Mouse (Mus musculus): ENCODE data around the gene Ripor2. TPM values are rescaled to one million over a fixed set of nuclear protein-coding genes. Genes with fewer than 3 reads are reported as not detected.

Gene Ripor2
- total RNA-seq, 1 experiment from 2014 or later: 3.4 TPM

DNA sequence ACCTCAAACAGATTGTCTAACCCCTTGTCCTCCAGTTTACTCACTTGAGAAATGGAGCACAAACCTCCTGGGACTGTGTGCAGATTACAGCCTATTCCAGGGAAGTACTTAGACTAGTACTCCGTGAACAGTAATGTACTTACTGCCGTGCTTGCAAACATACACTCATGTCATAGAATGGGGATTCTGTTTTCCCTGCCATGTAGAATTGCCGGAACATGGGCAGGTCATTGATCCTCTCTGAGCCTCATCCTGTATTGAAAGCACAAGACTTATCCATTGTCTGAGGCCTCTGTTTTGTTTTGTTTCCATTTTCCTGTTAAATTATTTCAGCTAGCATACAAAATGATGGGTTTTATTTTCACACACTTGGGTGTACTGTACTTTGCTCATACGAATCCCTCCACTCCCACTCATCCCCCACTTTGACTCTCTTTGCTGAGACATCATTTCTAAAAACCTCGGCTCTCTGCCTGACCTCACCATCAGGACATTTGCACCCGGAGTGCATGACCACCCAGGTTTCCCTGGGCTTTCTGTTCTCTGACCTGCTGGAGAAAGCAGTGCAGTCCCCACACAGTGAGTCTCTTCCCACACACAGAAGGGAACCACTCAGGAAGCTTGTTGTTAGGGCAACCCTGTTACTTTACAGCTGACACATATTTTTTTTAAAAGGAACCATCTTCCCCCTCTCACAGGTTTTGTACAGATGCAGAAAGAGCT lies 35.2 kb downstream of the Ripor2 start:
- DNase-seq: no peak

DNA sequence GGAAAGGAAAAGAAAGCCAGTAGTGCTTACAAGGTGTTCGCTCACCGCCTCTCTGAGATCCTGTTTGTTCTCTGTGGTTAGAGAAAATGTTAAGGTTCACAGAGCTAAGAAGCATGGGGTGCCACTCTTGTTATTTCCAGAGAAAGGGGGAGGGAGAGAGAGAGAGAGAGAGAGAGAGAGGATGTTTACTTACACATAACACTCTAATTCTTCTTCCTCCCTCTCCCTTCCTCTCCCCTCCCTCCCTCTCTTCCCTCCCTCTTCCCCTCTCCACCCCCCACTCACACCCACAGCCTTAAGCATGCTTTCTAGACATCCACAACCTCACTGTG lies 35.8 kb downstream of the Ripor2 start:
- no peak for DNase-seq

DNA sequence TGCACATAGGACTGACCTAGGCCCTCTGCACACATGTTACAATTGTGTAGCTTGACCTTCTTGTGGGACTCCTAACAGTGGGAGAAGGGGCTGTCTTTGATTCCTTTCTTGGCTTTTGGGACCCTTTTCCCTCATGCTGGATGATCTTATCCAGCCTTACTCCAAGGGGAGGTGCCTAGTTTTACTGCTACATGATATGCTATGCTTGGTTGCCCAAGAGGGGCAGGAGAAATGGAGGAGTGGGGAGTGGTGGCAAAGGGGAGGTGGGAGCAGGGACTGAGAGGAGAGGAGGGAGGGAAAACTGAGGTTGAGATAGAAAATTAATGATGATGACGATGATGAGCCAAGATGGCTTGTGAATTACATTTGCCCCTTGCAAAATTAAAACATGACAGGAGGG lies 37.7 kb downstream of the Ripor2 start:
- DNase-seq: no peak

DNA sequence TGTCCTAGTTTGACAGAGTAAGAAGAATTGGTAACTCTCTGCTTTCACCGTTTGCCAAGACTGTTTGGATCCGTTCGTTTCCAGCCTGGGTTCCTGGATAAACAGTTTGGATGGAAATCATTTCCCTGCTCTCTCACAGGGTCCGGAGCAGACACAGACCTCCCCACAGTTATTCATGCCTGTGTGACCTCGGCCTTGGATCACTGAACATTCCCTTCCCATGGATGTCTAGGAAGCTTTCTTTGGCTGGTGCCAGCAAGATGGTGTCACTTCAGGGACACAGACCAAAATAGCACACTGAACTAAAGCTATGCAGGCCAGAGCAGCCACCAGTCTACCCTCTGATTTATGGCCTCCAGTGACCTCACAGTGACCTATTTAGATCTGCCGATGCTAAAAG lies 38.5 kb downstream of the Ripor2 start:
- DNase-seq: peak; percentile 83

DNA sequence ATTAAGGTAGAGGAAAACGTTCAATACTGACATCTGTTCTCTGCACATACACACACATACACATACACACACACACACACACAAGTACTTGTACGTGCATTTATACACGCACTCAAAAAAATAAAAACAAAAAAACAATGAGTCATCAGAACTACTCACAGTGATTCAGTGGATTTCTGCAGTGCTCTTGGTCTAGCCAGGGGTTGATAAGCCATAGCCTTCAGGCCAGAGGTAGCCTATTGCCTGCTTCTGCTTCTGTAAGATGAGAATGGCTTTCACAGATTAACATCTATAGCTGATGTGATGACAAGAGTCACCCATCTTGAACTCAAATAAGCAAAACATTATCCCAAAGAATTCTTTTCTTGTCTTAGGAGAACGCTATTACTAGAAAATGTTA lies 41.6 kb downstream of the Ripor2 start:
- DNase-seq: no peak

DNA sequence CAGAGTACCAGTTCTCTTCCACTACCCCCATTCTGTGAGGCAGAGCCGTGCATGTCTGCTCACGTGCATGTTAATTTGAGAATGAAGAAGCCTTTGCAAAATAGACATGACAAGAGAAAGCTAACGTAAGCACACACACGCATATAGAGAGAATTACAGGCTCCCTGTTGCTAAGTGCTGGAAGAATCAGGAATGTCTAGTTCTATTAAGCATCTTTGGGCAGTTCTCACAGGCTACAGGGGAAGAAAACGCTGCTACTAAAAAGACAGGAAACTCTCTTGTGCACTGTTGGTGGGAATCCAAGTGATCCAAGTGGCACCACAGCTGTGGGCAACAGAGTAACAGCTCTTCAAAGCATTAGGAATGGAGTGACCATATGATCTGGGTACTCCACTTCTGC lies 43.1 kb downstream of the Ripor2 start:
- no peak for DNase-seq

DNA sequence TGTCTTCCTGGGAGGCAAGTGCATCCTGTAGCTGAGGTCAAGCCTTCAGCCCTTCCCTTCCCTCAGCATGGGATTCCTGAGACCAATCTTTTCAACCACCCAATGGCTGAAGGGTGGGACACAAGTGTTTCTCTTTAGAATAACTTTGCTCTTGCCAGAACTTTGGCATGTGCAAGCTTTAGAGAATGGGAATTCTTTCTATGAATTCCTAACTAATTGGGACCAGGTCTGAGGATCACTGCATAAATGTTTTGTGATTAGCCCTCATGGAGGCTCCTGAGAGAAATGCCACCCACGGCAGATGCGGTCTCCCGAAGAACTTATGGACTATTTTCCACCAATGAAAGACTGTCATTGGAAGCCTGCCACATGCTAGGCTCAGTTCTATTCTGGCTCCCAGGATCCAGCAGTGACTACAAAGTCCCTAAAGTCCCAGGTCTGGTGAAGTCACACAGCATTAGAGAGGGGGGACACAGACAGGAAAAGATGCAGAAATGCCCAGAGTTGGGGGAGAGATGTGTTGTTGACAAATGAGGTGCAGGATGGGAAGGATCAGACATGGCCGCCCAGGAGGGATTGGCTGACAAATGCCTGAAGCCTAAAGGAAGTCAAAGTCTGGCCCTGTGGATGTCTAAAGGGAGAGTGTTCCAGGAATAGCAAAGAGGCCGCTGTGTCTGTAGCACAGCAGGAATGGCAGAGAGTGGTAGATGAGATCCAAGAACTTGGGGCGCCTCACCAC lies 44.9 kb downstream of the Ripor2 start:
- DNase-seq: no peak

DNA sequence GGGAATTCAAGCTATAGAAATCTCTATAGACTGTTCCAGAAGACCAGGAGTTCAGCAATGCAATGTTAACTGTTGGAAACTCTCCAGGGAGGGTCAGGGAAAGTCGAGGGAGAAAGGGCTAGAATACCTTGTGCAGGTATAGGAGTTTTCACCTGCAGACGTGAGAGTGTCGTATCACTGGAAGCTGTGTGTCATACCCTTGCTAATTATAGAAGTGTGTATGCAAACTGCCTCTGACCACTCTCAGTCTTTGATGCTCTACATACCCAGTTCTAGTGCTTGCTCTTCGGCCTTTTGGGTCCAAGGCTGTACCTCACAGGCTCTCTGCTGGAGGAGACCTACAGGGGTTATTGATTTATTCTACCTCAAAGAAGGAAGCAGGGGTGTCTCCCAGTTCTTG lies 46.2 kb downstream of the Ripor2 start:
- DNase-seq: no peak

DNA sequence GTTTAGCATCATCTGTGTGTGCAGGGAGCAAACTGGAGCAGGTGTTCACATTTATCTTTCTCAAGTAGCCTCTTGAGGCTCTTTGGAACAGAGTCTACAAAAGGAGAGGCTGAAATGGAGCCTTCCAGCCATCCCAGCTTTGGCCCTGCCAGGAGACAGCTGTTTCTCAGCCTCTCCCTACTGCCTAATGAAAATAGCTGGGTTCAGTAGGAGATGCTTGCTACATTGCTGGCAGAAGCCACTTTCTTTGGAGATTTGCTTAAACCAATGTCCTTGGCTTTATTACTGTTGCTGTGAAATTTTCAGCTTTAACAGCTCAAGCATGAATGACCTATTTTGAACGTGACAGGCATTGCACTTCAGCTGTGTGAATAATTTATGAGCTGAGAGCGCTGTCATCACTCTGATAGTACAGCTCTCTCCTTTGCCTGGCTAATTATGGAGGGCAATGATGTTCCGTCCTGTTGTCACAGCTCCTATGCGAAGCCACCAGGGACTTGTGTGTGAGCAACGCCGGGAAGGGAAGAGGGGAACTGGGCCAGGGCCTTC lies 47.2 kb downstream of the Ripor2 start:
- no peak for DNase-seq

DNA sequence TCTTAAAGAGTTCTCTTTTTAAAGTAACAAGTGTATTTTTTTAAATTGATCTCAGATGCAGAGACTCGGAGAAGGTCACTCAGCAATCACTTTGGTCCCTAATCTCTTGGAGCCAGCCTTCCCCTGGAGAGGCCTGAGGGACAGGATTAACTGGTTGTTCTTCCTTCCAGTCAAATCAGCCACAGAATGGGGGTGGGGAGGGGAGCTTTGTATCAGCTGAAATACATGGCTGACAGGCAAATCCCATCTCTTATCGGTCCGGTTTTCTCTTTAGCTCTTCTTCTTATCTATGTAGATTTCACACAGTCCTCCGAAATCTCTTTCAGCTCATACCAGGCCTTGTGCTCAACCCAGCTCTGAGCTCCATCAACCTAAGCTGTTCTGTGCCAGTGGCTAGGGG lies 48.4 kb downstream of the Ripor2 start:
- DNase-seq: no peak

DNA sequence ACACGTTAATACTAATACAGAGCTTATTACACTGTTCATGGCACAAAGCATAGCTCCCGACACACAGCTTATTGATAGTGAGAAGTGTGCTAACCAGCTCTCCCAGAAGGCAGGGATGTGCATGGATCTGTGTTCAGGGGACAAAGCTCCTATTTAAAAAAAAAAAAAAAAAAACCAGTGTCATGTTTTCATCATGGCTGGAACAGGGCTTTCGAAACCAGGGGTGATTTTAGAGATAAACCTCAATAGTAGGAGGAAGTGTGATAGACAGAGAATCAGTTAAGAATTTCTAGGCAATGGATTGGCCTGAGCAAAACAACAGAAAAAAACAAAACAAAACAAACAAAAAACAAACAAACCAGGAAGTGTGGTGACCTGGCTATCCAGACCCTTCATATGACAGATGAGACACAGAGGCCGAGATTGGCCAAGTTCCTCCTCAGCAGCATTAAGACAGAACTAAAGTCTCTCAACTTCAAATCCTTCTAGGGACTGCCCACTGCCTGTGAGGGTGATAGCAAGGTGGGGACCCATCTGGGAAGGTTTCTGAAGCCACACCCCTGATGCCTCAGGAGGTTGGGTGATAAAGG lies 51.1 kb downstream of the Ripor2 start:
- DNase-seq: no peak

DNA sequence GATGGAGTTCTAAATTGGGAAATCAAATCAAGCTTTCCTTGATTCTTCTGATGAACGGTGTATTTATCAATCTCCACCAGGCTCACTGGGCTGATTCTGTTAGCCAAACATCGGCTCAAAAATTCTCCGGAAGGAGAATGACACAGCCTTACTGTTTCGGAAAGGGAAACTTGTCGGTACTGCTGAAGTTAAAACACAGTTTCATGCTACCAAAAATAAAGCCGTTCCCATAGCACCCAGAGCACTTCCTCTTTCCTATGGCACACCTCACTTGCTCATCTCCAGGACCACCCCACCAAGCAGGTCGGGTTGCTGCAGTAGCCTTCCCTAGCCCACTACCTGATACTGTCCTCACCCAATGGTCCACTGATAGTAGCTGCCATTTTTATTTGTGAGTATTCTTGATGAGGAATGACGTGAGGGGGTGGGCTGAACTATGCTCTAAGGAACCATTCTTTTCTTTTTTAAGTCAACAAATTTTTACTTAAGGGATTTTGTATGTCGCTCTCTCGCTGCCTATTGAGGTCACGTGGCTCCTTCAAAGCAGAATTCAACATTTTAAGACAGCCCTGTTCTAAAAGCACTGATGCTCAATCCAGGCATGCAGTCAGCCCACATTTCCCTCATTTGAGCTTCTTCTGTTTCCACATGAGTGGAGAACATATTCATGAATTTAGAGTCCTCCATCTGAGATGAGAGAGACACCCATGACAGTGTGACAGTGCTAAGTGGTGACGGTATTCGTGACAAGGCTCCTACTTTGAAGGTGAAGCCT lies 52.5 kb downstream of the Ripor2 start:
- no peak for DNase-seq

DNA sequence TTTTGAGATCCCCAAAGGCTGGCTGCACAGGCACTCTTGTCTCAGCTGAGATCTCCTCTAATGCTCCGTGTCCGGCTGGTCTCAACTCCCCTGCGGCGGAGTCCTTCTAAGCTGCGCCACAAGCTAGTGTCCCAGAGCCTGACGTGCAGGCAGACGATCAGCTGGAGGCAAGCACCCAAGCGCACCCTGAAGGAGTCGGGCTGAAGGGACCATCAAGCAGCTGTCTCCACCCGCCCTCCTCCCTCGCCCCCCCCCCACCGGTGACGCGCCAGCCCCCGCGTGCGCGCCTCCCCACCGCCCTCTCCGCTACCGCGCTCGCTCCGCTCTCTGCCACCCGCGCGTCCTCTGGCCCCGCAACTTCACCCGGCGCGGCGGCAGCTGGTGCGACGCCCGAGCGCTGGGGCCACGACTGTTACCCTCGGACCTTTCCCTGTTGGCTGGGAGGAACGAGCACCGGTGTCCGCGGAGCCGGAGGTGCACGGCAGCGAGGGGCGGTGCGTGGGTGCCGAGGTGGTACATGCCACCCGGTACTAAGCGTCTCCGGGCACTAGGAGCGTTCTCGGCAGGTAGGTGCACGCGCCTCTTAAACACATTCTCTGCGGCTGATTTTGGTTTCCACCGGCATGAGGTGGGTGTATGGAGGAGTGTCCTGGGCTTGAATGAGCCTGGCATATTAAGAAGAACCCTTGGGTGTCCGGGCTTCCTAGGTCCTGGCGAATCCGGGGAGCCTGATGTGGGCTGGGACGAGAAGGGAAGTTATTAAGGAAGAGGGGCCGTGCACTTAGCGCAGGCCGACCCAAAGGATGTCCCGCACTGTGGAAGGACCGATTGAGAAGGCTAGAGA lies 56.6 kb downstream of the Ripor2 start:
- peak; percentile 53 for DNase-seq

DNA sequence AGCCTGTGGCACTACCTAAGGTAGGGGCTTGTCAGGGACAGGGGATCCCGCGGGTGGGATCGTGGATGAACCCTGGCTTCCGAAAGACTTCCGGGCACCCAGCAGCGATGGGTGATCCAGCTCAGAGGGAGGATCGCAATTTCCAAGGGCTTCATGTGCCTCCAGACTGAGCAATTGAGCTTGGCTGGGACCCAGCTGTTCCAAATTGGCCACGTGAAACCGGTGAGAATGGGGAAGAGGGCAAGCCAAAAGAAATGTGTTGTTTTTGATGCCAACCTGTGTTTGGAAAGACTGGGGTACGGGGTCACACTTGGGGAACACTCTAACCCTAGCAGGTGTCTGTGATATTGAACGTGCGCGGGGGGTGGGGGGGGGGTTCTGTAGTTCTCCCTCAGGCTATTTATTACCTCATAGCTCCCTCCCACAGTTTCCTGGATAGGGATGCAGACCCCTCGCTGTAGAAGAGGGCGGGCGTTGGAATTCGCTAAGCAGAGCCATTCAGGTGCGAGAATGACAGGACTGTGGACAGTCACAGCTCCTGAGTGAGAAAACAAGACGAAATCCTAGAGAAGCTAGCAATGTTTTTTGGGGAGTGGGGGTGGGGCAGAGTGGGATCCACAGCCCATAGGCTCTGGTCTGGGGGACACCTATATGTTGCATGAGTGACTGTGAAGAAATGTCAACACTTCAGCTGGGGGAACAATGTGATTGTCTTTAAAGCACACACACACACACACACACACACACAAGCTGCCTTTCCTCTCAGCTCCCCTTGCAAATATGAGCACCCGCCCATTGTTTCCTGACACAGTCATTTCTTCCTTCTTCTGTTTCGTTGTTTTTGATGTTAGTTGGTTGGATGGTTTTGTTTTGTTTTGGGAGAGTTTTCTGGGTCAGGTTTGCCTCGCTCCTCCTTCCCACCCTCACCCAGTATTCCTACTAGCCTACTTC lies 57.5 kb downstream of the Ripor2 start:
- DNase-seq: peak; percentile 56

DNA sequence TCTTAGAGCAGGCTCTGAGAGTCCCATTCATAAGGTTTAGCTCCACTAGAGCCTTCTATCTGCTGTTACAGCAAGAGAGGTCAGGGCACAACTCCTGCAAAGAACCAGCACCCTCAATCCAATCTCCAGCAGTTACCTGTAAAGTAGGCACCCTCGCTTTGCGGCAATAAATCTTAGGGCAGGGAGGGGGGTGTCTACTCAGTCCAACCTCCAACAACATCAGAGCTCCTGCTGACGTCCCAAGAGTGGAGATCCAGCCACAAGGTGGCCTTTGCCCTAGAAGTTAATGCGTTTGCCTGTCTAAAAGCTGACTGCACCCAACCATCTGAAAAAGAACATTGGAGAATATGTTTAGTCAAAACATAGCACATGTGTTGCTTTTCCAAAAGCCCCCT lies 58.2 kb downstream of the Ripor2 start:
- DNase-seq: no peak

DNA sequence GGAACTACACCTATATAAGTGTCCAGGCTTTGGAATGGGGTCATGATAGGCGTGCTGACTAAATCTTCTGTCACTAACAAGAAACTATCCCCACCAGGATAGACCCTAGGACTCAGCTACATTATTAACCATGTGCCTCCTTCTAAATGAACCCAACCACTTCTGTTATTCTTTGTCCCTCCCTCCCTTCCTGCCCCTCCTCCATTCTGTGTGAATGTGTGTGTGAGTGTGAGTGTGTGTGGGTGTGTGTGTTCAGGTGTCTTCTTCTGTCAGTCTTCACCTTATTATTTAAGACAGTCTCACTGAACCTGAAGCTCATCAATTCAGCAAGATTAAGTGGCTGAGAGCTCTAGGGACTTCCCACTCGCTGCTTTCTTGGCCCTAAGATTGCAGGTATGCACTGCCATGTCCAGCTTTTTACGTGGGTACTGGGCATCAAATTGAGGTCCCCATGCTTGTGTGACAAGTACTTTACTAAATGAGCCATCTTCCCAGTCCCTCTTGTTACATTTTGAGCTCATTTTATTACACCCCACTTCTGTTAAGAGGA lies 58.9 kb downstream of the Ripor2 start:
- no peak for DNase-seq

DNA sequence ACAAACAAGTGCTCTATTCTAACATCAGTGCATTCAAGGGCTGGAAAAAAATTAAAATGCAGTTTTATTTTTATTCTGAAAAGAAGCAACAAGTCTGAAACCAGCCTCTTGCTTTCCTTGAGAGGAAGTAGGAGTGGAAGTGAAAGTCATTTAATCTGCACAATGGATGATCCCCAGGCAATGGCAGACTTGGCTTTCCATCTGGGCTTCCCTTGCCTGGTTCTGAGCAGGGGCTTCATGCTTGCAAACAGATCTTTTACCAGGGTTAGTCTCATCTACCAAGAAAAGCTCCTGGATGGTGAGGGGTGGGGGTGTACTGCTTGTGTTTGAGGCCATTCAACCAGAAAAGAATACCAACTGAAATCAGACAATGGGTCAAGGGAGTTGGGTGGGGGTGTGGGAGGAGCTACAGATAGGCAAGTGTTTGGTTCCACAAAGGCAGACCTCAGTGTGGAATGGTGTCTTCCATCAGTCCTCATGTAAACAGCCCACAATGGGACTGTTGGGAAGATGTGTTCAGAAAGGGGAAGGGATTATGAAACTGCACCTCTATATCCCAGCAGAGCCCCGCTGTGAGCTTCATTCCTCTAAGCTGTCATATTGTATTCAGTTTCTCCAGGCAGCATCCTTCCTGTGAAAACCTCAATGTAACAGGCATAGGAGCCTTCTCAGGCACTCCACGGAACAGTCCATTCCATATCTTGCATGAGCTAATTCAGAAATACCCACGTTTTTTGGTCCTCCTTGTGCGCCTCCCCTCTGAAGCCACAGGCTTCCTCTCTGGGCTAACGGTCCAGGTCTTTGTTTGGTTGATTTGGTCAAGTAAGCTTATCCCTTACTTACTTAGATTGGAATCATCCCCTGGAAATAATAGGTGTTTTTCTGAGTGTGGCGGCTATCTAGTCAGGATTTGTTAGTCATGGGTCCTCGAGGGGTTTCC lies 59.8 kb downstream of the Ripor2 start:
- DNase-seq: no peak

DNA sequence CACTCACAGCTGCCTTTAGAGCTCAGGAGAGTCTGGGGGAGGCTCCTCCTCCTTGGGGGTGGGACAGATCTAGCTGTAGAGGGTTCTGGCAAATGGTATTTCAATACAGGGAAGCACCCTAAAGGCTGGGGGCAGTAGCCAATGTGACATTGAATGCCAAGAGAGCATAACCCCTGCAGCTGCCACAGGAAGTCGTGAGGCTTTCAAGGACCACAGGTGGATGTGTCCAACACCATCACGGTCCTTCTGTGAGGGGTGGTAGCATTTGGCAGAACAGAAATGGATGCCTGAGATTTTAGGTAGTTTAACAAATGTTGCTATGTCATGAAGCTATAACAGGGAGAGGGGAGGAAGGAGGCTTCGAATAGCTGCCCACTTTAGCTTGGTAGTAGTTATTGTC lies 63.2 kb downstream of the Ripor2 start:
- no peak for DNase-seq

DNA sequence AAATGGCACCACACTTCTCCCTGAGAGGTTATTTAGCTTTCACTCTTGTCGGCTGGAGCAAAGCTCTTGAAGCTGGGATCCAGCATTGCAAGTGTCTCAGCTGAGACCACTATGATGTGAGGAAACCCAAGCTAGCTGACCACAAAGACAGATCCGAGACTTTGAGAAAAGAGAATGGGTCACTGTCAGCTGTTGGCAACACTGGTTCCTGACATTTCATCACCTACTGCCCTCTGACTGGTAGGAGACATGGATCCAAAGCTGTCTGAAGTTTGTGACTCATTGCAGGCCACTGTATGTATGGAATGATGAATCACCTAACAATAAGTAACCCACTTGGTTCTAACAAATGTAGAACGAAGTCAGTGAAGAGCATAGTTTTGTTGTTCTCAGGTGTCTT lies 64.3 kb downstream of the Ripor2 start:
- DNase-seq: no peak

Data from adrenal gland, postnatal 14 days (tissue).